Mouse (Mus musculus) midbrain, postnatal 0 days (tissue): ENCODE measurements around the gene Vmn1r55. TPM values are rescaled to one million over a fixed set of nuclear protein-coding genes. Genes with fewer than 3 reads are reported as not detected.

Source experiments
- microRNA-seq: library from miRNA; unstranded; fragments of <30 nt; microRNA quantifications from one replicate; pipeline ENCODE4, GENCODE M21; 2016; ENCODE audit warnings: borderline number of aligned reads
- polyA plus RNA-seq: library from polyadenylated mRNA; unstranded; fragments of >200 nt; fragmentation: Nextera tagmentation; extraction: Ambion mirVana; gene quantifications from 2 replicates; pipeline ENCODE4 v1.2.1, GENCODE M21; 2015
- total RNA-seq: library from RNA; depleted of rRNA; stranded (reverse); fragments of >200 nt; gene quantifications from 2 replicates; pipeline ENCODE4 v1.2.3, GENCODE M21; 2014; rRNA removed

Vmn1r55 gene
- total and polyA plus RNA-seq, 2 experiments from 2014 or later, result not detected

Small RNA genes within 50 kb of the gene (microRNA-seq; reads per million reads assigned to microRNA genes)
- gene Gm26217, result not detected

Other genes with a start within 250 kb of the Vmn1r55 start
- 0.57 TPM in 1 of 2 replicates, not detected in the other for gene Gm36210, start 243.2 kb downstream of the Vmn1r55 start, total RNA-seq
- gene Gm36210, start 243.2 kb downstream of the Vmn1r55 start, polyA plus RNA-seq, result 0.32 and 0.43 TPM in 2 replicates
- gene Zfp628, start 234.5 kb downstream of the Vmn1r55 start, total RNA-seq, result 10.6 and 12.3 TPM in 2 replicates
- gene Zfp628, start 234.5 kb downstream of the Vmn1r55 start, polyA plus RNA-seq, result 5.1 and 5.6 TPM in 2 replicates
- gene Nat14, start 227.6 kb downstream of the Vmn1r55 start, total RNA-seq, result 44.8 and 49.7 TPM in 2 replicates
- 33.2 and 35.9 TPM in 2 replicates for gene Nat14, start 227.6 kb downstream of the Vmn1r55 start, polyA plus RNA-seq
- 1.9 and 3.4 TPM in 2 replicates for gene Ssc5d, start 223.9 kb downstream of the Vmn1r55 start, total RNA-seq
- gene Ssc5d, start 223.9 kb downstream of the Vmn1r55 start, polyA plus RNA-seq, result 1.2 and 1.6 TPM in 2 replicates
- gene Sbk2, start 185.3 kb downstream of the Vmn1r55 start, total RNA-seq, result 0.49 TPM in 1 of 2 replicates, not detected in the other
- 0.20 TPM in 1 of 2 replicates, not detected in the other for gene Sbk2, start 185.3 kb downstream of the Vmn1r55 start, polyA plus RNA-seq
- 0.49 and 1.8 TPM in 2 replicates for gene Sbk3, start 178.5 kb downstream of the Vmn1r55 start, total RNA-seq
- gene Sbk3, start 178.5 kb downstream of the Vmn1r55 start, polyA plus RNA-seq, result 0.45 and 0.46 TPM in 2 replicates
- 53.2 and 54.3 TPM in 2 replicates for gene Zfp579, start 153.5 kb downstream of the Vmn1r55 start, total RNA-seq
- gene Zfp579, start 153.5 kb downstream of the Vmn1r55 start, polyA plus RNA-seq, result 43.1 and 43.3 TPM in 2 replicates
- gene Zfp524, start 135.3 kb downstream of the Vmn1r55 start, total RNA-seq, result 3.9 and 7.3 TPM in 2 replicates
- gene Zfp524, start 135.3 kb downstream of the Vmn1r55 start, polyA plus RNA-seq, result 2.9 and 3.5 TPM in 2 replicates
- 35.5 and 36.1 TPM in 2 replicates for gene Fiz1, start 135.0 kb downstream of the Vmn1r55 start, total RNA-seq
- gene Fiz1, start 135.0 kb downstream of the Vmn1r55 start, polyA plus RNA-seq, result 22.8 and 25.7 TPM in 2 replicates
- not detected in 2 replicates for gene Gm44973, start 134.2 kb downstream of the Vmn1r55 start, total RNA-seq
- gene Gm44973, start 134.2 kb downstream of the Vmn1r55 start, polyA plus RNA-seq, result 1.2 and 2.6 TPM in 2 replicates
- gene Zfp865, start 129.3 kb downstream of the Vmn1r55 start, total RNA-seq, result 35.0 and 48.4 TPM in 2 replicates
- gene Zfp865, start 129.3 kb downstream of the Vmn1r55 start, polyA plus RNA-seq, result 5.5 and 6.8 TPM in 2 replicates
- 65.6 and 68.8 TPM in 2 replicates for gene Ccdc106, start 129.1 kb downstream of the Vmn1r55 start, total RNA-seq
- gene Ccdc106, start 129.1 kb downstream of the Vmn1r55 start, polyA plus RNA-seq, result 75.4 and 77.3 TPM in 2 replicates
- not detected in 2 replicates for gene 4632433K11Rik, start 115.6 kb downstream of the Vmn1r55 start, total RNA-seq
- not detected in 2 replicates for gene 4632433K11Rik, start 115.6 kb downstream of the Vmn1r55 start, polyA plus RNA-seq
- gene Zfp784, start 111.2 kb downstream of the Vmn1r55 start, total RNA-seq, result 5.0 and 8.0 TPM in 2 replicates
- gene Zfp784, start 111.2 kb downstream of the Vmn1r55 start, polyA plus RNA-seq, result 4.3 and 5.4 TPM in 2 replicates
- gene Zfp580, start 98.1 kb downstream of the Vmn1r55 start, total RNA-seq, result 55.6 and 77.7 TPM in 2 replicates
- gene Zfp580, start 98.1 kb downstream of the Vmn1r55 start, polyA plus RNA-seq, result 154 and 157 TPM in 2 replicates
- gene U2af2, start 87.5 kb downstream of the Vmn1r55 start, total RNA-seq, result 157 and 161 TPM in 2 replicates
- 74.7 and 78.2 TPM in 2 replicates for gene U2af2, start 87.5 kb downstream of the Vmn1r55 start, polyA plus RNA-seq
- gene Epn1, start 69.4 kb downstream of the Vmn1r55 start, total RNA-seq, result 399 and 484 TPM in 2 replicates
- gene Epn1, start 69.4 kb downstream of the Vmn1r55 start, polyA plus RNA-seq, result 130 and 134 TPM in 2 replicates
- gene Rfpl4, start 32.7 kb downstream of the Vmn1r55 start, total RNA-seq, result not detected in 2 replicates
- gene Rfpl4, start 32.7 kb downstream of the Vmn1r55 start, polyA plus RNA-seq, result not detected in 2 replicates
- gene Rasl2-9, start 23.7 kb downstream of the Vmn1r55 start, total RNA-seq, result 1.3 TPM in 1 of 2 replicates, not detected in the other
- 0.57 and 0.72 TPM in 2 replicates for gene Rasl2-9, start 23.7 kb downstream of the Vmn1r55 start, polyA plus RNA-seq
- not detected in 2 replicates for gene Vmn1r56, start 47.1 kb upstream of the Vmn1r55 start, total RNA-seq
- gene Vmn1r56, start 47.1 kb upstream of the Vmn1r55 start, polyA plus RNA-seq, result not detected in 2 replicates
- not detected in 2 replicates for gene Vmn1r57, start 68.8 kb upstream of the Vmn1r55 start, total RNA-seq
- gene Vmn1r57, start 68.8 kb upstream of the Vmn1r55 start, polyA plus RNA-seq, result not detected in 2 replicates
- not detected in 2 replicates for gene Gm5065, start 200.9 kb upstream of the Vmn1r55 start, total RNA-seq
- not detected in 2 replicates for gene Gm5065, start 200.9 kb upstream of the Vmn1r55 start, polyA plus RNA-seq
- not detected in 2 replicates for gene Nlrp2, start 201.4 kb upstream of the Vmn1r55 start, total RNA-seq
- gene Nlrp2, start 201.4 kb upstream of the Vmn1r55 start, polyA plus RNA-seq, result not detected in 2 replicates